Mouse (Mus musculus) embryonic facial prominence, embryonic 11.5 days (tissue): ENCODE measurements around the gene Atp2b2. TPM values are rescaled to one million over a fixed set of nuclear protein-coding genes. Genes with fewer than 3 reads are reported as not detected.

Experiments
- ATAC-seq: fragments of 200-750 bp; cut with Nextera tagmentation; replicated peaks from 2 replicates; pipeline ENCODE4 v1.8.0; 2017; ENCODE audit warnings: low read depth; ENCODE audit not compliant: insufficient number of reproducible peaks, low FRiP score, low TSS enrichment
- DNase-seq: peaks from one replicate; pipeline ENCODE4 v3.0.0-alpha.2; 2015; ENCODE audit warnings: low spot score
- H3K27ac ChIP-seq: fragments of 300-500 bp; sonication (generic); replicated peaks from 2 replicates; pipeline ENCODE4 v1.5.1; 2014; ENCODE audit warnings: mild to moderate bottlenecking, low read depth, low read length, control low read depth
- H3K27me3 ChIP-seq: fragments of 300-500 bp; sonication (generic); 2 replicates; pipeline ENCODE4 v1.6.1; 2014; ENCODE audit warnings: mild to moderate bottlenecking, low read length, moderate library complexity, mixed read lengths; ENCODE audit not compliant: control insufficient read depth, insufficient read depth
- H3K36me3 ChIP-seq: fragments of 300-500 bp; sonication (generic); replicated peaks from 2 replicates; pipeline ENCODE4 v1.6.1; 2014; ENCODE audit warnings: low read depth, mild to moderate bottlenecking, low read length, moderate library complexity, mixed read lengths; ENCODE audit not compliant: control insufficient read depth, insufficient read depth
- H3K4me1 ChIP-seq: fragments of 300-500 bp; sonication (generic); 2 replicates; pipeline ENCODE4 v1.6.1; 2014; ENCODE audit warnings: low read length, mixed read lengths; ENCODE audit not compliant: control insufficient read depth, insufficient read depth
- H3K4me2 ChIP-seq: fragments of 300-500 bp; sonication (generic); 2 replicates; pipeline ENCODE4 v1.6.1; 2014; ENCODE audit warnings: low read depth, mild to moderate bottlenecking, control low read depth, low read length, moderate library complexity
- H3K4me3 ChIP-seq: fragments of 300-500 bp; sonication (generic); 2 replicates; pipeline ENCODE4 v1.5.1; 2014; ENCODE audit warnings: low read depth, low read length, control low read depth
- H3K9ac ChIP-seq: fragments of 300-500 bp; sonication (generic); replicated peaks from 2 replicates; pipeline ENCODE4 v1.6.1; 2014; ENCODE audit warnings: mild to moderate bottlenecking, control low read depth, low read length
- H3K9me3 ChIP-seq: fragments of 300-500 bp; sonication (generic); replicated peaks from 2 replicates; pipeline ENCODE4 v1.6.1; 2016; ENCODE audit warnings: mild to moderate bottlenecking, low read length, inconsistent platforms, mixed read lengths; ENCODE audit not compliant: control insufficient read depth
- WGBS: fragments of 180-500 bp; shearing (Covaris S2); extraction: QIAGEN DNeasy Blood & Tissue Kit; methylation state at CpG from one replicate; pipeline ENCODE4 v1.1.7; 2014; 5-methylcytosine and 5-hydroxymethylcytosine counted together
- polyA plus RNA-seq: library from polyadenylated mRNA; unstranded; fragments of >200 nt; fragmentation: Nextera tagmentation; extraction: Ambion mirVana; gene quantifications from 2 replicates; pipeline ENCODE4 v1.2.1, GENCODE M21; 2014

Atp2b2 gene
- polyA plus RNA-seq, 1 experiment from 2014 or later: 0.95 TPM

DNA sequence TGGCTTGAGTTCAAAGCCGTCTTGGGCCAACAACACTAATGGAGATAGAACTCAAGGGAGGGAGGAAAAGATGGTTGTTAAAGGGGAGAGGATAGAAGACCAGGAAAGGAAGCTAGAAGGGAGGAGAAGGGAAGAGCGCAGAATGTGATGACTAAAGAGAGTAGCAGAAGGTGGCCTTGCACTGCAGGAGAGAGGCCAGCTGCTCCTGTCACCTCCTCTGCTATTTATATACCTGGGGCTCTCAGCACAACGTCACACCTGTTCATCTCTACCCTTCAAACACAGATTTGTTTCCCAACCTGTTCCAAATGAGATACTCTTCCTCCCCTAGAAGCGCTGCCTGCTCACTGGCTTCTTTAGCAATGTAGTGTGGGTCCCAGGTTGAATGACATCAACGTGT lies 101.1 kb downstream of the Atp2b2 start:
- H3K4me1 ChIP-seq: no peaks in the 10 kb centered on the region
- H3K36me3 ChIP-seq: no peaks in the 10 kb centered on the region
- H3K27ac ChIP-seq: no peak overlapping the region
- no peak overlapping the region for H3K4me2 ChIP-seq
- WGBS: 78% methylated on average over 5 of the region's 5 CpGs
- no peak overlapping the region for H3K9ac ChIP-seq
- no peaks in the 10 kb centered on the region for H3K27me3 ChIP-seq
- H3K9me3 ChIP-seq: no peaks in the 10 kb centered on the region
- DNase-seq (no peak), ATAC-seq (no peak)
- H3K4me3 ChIP-seq: no peak overlapping the region

DNA sequence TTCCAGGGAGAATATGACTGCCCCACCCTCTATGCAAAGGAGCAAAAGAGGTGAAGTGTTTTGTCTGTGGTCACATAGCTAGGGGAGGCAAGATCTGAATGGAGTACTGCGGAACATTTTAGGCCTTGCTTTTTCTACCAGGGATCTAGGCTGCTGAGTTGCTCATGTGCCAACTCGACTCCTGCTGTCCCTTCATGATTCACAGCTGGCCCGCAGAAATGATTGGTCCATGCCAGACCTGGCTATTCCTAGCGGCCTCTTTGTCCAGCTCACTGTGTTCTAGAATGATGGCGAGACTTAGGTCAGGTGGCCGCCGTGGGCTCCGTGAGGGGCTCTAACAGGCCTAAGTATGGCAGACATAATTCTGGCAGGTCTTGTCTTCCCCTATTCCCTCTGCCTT lies 103.0 kb downstream of the Atp2b2 start:
- H3K4me2 ChIP-seq: no peak overlapping the region
- no peak overlapping the region for H3K4me3 ChIP-seq
- no peaks in the 10 kb centered on the region for H3K9me3 ChIP-seq
- no peak overlapping the region for H3K9ac ChIP-seq
- no peaks in the 10 kb centered on the region for H3K27me3 ChIP-seq
- H3K27ac ChIP-seq: no peak overlapping the region
- H3K4me1 ChIP-seq: no peaks in the 10 kb centered on the region
- H3K36me3 ChIP-seq: no peaks in the 10 kb centered on the region
- no peak for ATAC-seq
- DNase-seq: no peak
- 86% methylated on average over 8 of the region's 8 CpGs for WGBS

GRCm38 (mm10) chr6:113936811-113937508 lies 105.5 kb downstream of the Atp2b2 start:
- H3K27ac ChIP-seq: no peak overlapping the region
- peak; percentile 46 for DNase-seq
- no peak for ATAC-seq

DNA sequence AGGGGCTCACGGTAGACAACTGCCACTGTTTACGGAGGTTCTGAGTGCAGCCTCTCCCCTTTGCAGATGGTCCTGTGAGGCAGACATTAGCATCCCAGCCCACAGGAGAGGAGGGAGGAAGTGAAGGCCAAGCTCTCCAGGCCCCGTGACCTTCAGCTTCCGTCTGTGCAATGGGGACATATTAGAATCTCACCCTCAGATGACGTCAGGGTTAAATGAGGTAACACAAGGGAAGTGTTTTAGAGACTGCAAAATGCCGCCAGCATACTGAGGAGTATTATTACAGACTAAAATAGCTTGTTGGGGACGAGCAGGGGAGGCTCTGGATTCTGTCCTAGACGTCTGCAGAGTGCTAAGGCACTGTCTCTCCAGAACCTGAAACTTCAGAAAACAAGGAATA lies 106.3 kb downstream of the Atp2b2 start:
- Histone ChIP-seq H3K4me3 (no peak overlapping the region), H3K4me1 (no peaks in the 10 kb centered on the region)
- no peak for ATAC-seq

More at GRCm38 (mm10) chr6:113936811-113937508, 105.5 kb downstream of the Atp2b2 start:
- H3K9ac ChIP-seq: no peak overlapping the region
- no peak overlapping the region for H3K4me3 ChIP-seq
- WGBS: 43% methylated on average over 6 of the region's 6 CpGs
- H3K36me3 ChIP-seq: no peaks in the 10 kb centered on the region
- H3K9me3 ChIP-seq: no peaks in the 10 kb centered on the region
- no peak overlapping the region for H3K4me2 ChIP-seq
- H3K27me3 ChIP-seq: no peaks in the 10 kb centered on the region
- H3K4me1 ChIP-seq: no peaks in the 10 kb centered on the region

GRCm38 (mm10) chr6:113934692-113935091 lies 107.7 kb downstream of the Atp2b2 start:
- ATAC-seq (no peak), DNase-seq (no peak)
- H3K36me3 ChIP-seq: no peaks in the 10 kb centered on the region
- H3K27ac ChIP-seq: no peak overlapping the region
- 82% methylated on average over 8 of the region's 8 CpGs for WGBS
- no peak overlapping the region for H3K4me2 ChIP-seq
- no peaks in the 10 kb centered on the region for H3K9me3 ChIP-seq
- H3K9ac ChIP-seq: no peak overlapping the region
- H3K4me1 ChIP-seq: no peaks in the 10 kb centered on the region
- H3K4me3 ChIP-seq: no peak overlapping the region
- no peaks in the 10 kb centered on the region for H3K27me3 ChIP-seq

More for the DNA sequence above, 106.3 kb downstream of the Atp2b2 start:
- no peak for DNase-seq
- no peak overlapping the region for H3K27ac ChIP-seq
- H3K36me3 ChIP-seq: no peaks in the 10 kb centered on the region
- H3K4me2 ChIP-seq: no peak overlapping the region
- no peaks in the 10 kb centered on the region for H3K27me3 ChIP-seq
- 50% methylated on average over 8 of the region's 8 CpGs for WGBS
- no peaks in the 10 kb centered on the region for H3K9me3 ChIP-seq
- no peak overlapping the region for H3K9ac ChIP-seq

- ATAC-seq (no peak), DNase-seq (no peak)
- H3K4me1 ChIP-seq: no peaks in the 10 kb centered on the region
- no peaks in the 10 kb centered on the region for H3K36me3 ChIP-seq
- 67% methylated on average over 14 of the region's 14 CpGs for WGBS
- H3K27ac ChIP-seq: no peak overlapping the region
- no peak overlapping the region for H3K4me3 ChIP-seq
- H3K9ac ChIP-seq: no peak overlapping the region
- H3K4me2 ChIP-seq: no peak overlapping the region
- H3K9me3 ChIP-seq: no peaks in the 10 kb centered on the region
- H3K27me3 ChIP-seq: no peaks in the 10 kb centered on the region
These were observed 108.9 kb downstream of the Atp2b2 start for GRCm38 (mm10) chr6:113933261-113934151.

DNA sequence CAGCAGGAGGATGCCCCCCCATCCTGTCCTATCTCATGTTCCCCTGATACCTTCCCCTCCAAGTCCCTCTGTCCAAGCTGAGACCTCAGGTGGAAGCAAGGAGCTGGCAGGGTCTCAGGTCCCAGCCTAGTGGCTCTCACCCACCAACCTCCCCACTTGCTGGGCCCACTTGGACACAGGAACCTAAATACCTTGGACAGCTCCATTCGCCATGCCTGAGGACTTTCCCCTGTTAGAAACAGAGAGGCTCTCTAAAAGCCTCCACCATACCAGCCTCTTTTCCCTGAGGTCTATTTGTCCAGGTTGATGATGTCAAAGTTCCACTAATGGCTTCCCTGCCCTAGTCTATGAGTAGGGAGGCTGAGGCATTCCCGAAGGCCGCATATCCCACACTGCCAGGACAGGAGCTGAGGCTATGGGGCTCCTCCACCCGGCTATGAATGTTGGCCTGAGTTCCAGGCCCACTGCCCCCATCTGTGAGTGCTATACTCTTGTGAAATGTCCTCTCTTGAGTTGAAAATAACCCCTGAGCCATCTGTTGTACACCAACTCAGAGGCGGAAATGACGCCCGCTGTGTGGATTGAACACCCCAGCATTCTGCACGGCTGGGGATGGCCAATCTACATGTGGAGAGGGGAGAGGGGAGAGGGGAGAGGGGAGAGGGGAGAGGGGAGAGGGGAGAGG lies 113.1 kb downstream of the Atp2b2 start:
- no peaks in the 10 kb centered on the region for H3K4me1 ChIP-seq
- no peak overlapping the region for H3K9ac ChIP-seq
- H3K9me3 ChIP-seq: no peaks in the 10 kb centered on the region
- H3K4me3 ChIP-seq: no peak overlapping the region
- 78% methylated on average over 8 of the region's 8 CpGs for WGBS
- peak; percentile 67 for DNase-seq
- no peaks in the 10 kb centered on the region for H3K27me3 ChIP-seq
- H3K27ac ChIP-seq: no peak overlapping the region
- no peak for ATAC-seq
- H3K4me2 ChIP-seq: no peak overlapping the region
- no peaks in the 10 kb centered on the region for H3K36me3 ChIP-seq
